Mouse (Mus musculus) gastrocnemius, postnatal 25 days (tissue): ENCODE data around the gene Hist3h2a. TPM values are rescaled to one million over a fixed set of nuclear protein-coding genes. Genes with fewer than 3 reads are reported as not detected.
A peak's percentile ranks its signal among the peaks of the same experiment; 100 is the strongest.

Source experiments
- DNase-seq: peaks from one replicate; pipeline ENCODE4 v3.0.0; 2022
- total RNA-seq, 2 experiments: library from RNA; stranded (reverse); gene quantifications; 1 replicate in 1 of 2; 2 replicates in 1 of 2; pipeline ENCODE4 v1.2.3; 2021

Hist3h2a gene
- total RNA-seq, 2 experiments from 2014 or later = 10.1 to 11.1 TPM

DNA sequence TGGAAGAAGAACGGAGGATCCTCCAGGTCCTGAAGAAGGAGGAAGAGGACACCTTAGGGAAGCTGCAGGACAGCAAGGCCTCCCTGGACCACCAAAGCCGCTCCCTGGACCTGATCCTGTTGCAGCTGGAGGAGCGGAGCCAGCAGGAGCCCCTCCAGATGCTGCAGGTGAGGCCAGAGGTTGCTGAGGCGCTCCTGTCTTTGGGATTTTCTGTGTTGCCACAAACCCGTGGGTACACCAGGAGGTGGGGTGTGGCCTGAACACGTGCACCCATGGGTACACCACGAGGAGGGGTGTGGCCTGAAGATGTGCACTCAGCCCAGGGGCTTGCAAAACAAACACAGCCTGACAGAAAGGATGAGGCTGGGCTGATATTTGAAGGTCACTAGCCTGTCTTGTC, 14.1 kb downstream of the Hist3h2a start:
- DNase-seq = no peak

DNA sequence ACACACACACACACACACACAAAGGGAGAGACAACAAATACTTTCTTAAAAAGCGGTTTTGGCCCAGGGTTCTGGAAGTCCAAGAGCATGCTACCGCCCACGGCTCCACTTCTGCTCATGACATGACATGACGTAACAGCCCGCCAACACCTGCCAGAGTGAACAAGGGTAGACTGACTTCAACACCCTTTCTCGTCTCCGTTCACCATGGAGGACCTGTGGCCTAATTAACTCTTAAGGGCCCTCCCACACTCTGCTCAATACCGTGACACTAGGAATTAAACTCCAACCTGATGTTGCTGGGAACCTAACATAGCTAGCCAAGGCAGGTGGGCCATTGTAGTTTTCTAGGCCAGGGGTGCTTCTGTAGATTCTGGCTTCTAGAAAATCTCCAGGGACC, 14.5 kb downstream of the Hist3h2a start:
- no peak for DNase-seq

DNA sequence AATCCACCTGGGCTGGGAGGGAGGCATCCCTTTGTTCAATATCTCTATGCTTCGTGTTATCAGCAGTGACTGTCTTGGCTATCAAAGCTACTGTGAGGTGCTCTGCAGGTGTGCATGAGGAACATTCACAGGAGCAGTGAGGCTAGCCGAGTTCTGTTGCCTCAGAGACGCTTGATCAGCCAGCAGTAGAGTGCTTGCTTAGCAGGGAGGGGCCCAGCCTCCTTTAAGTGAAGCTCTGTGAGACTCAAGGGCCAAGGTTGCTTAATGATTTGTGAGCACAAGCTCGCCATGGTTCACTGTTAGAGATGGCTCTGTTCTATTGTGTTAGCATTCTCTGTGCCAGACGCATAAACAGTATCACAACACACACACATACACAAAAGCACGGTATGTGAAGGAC, 15.2 kb downstream of the Hist3h2a start:
- DNase-seq = no peak

DNA sequence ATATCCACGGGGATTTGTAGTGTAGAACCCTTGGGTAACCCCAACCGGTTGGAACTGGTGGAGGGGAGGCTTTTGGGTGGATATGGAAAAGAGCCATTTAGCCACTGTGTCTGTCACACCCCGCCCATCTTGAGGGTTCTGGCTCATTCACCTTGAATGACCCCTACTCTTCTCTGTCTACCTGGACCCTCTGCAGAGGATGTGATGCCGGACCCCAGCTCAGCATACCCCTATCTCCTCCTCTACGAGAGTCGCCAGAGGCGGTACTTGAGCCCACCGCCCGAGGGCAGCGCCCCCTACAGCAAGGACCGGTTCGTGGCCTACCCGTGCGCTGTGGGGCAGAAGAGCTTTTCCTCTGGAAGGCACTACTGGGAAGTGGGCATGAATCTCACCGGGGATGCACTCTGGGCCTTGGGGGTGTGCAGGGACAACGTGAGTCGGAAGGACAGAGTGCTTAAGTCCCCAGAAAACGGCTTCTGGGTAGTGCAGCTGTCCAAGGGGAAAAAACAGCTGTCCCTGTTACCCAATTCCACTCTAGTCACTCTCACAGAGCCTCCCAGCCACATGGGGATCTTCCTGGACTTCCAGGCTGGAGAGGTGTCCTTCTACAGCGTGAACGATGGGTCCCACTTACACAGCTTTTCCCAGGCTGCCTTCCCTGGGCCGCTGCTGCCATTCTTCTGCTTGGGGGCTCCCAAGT, 16.5 kb downstream of the Hist3h2a start:
- no peak for DNase-seq

DNA sequence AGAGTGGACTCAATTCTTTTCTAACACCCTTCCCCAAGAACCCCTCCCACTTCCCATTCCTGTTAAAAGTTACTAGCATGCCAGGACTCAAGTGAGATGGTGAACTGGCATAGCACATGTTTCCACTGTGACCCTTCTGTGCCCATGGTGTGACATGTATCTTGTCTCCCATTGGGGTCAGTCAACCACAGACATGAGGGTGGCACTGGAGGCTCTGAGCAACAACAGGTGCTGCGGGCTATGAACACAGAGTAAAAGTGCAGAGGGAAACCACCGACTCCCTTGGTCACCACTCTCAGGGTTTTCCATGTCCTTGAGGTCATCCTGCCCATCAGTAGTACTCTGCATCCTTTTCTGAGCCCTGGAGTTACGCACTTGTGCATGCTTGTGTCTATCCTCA, 17.3 kb downstream of the Hist3h2a start:
- DNase-seq = no peak

DNA sequence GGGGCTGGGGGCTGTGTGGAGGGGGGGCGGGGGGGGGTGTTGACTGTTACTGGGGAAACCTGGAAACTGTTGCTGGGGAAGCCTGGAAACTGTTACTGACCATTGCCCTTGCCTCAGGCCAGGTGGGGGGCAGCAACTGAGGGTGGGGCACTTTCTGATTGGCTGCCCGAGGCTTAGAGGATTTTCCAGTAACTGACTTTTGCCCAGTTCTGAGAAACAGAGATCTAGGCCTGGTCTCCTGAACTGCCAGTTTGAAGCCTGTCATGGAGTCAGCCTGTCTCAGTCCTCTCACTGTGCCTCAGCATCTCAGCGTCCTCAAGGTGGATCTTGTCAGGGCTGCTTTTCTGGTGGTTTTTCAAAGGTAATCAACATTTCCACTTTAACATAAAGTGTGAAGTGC, 19.9 kb downstream of the Hist3h2a start:
- no peak for DNase-seq

DNA sequence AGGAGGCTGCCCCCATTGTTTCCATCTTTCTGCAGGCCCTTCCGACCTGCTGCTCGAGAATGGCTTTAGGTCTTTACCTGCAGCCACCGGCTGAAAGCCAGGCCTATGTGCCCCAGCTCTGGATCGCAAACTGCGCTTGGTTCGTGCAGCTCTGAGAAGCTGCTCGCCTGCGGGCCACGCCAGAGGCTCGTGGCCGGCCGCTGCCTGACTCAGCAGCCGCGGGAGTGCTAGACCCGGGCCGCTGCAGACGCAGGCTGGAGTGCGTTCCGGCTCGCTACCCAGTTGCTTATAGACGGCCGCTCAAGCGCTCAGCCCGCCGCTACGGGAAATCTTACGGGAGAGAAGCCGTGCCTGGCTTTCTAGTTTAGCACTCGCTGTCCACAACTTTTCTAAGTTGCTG, 22.7 kb downstream of the Hist3h2a start:
- no peak for DNase-seq

DNA sequence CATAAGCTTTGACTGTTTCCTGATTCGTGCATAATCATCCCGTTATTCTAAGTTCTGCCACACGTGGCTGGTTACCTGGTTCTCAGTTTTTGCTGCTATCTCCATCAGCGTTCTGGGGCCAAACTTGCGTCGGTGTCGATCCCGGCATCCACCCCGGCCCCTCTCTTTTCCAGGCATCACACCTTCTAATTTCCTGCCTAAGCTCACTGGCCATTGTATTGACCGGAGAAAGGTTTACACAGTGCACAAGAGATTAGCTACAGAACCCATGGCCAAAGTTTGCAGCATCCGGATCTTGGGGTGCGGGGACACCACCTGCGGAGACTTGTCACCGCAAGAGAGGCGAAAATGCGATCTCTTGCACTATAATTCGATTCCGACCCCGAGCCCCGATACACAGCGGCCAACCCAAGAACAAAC, 23.1 kb downstream of the Hist3h2a start:
- no peak for DNase-seq

DNA sequence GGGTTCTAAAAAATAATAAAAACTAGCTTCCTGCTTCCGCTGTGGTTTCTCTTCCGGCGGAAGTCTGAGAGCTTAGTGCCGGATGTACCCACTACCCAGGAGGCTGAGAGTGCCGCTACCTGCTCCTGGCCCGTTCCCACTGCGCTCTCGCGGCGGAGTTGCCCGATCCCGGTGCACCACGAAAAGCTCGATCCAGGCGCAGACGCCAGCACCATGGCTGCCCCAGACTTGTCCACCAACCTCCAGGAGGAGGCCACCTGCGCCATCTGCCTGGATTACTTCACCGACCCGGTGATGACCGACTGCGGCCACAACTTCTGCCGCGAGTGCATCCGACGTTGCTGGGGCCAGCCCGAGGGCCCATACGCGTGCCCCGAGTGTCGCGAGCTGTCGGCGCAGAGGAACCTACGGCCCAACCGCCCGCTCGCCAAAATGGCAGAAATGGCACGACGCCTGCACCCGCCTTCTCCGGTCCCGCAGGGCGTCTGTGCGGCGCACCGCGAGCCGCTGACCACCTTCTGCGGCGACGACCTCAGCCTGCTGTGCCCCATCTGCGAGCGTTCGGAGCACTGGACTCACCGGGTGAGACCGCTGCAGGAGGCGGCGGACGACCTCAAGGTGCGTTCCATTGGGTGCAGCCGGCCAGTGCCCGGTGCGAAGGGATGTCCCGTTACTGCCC, 23.7 kb downstream of the Hist3h2a start, which contains the start of gene Trim11:
Trim11 (plus strand) TSS at position 67 of the 679 bp plus-strand sequence.
- DNase-seq = peak; percentile 56

DNA sequence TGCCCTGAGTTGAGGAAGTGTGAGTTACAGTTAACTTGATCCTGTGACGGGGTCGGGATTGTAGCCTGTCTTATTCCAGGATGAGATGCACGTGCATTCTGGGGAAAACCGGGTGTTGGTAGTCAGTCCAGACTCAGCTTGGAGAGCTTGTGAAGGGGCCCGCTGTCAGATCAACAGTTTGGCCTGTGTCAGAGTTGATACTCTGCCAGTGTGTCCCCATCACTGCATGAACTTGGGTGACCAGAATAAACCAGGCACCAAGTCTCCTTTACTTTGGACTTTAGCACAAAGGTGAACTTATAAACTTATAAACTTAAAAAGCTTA, 24.2 kb downstream of the Hist3h2a start:
- no peak for DNase-seq

DNA sequence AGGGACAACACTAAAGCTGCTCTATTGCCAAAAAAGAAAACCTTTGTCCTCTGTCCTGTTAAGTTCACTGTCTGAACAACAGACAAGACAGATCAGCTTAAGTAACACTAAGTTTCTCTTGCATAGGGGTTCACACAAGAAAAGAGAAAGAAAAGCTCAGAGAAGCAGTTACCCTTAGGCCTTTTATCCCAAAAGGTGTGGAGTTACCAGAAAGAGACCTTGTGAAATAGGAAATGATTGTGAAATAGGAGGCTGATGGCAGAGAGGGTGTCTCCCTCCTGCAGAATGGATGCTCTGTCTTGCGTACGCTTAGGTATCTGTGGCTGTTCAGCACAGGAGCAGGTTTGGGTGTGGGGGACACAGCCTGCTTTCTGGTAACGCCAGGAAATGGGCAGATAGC, 24.7 kb downstream of the Hist3h2a start:
- no peak for DNase-seq

DNA sequence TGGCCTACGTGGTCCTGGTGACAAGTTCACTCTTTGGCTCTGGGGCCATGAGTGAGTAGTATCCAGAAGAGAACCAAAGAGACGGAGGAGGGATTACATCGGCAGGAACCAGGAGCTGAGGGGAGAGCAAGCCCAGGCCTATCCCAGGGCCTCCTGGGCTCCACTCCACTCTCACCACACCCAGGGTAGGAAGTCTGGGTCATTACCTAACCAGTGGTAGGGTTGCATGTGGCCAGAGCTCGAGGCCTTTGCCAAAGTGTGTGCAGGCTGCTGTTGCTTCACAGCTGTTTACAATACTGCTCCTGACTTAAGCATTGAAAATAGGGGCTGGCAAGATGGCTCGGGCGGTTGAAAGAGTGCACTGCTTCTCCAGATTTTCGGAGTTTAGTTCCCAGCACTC, 25.2 kb downstream of the Hist3h2a start:
- peak; percentile 58 for DNase-seq

DNA sequence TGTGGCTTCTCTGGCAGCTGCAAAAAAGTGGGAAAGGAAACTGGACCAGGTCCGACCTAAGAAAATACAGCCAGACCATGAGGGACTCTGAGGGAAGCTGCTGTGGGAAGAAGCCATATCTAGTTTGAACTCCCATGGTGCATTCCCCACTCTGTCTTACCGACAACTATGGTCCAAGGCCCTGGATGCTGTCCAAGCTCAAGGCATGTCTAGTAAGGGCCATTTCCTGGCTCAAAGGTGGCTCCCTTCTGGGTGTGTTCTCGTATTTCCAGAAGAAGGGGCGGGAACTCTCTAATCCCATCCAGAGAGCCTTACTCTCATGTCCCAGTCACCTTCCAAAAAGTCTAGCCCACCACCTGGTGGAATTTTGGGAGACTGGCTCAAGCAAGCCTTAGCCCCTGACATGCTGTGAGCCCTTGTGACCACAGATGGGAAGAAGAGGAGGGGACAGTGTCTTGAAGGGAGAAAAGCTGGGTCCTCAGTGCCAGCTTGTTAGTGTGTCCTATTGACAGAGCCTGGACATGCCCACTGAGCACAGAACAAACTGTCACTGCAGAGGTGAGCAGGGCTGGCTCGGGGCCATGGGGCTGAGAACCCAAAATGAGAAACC, 26.0 kb downstream of the Hist3h2a start:
- DNase-seq = no peak

DNA sequence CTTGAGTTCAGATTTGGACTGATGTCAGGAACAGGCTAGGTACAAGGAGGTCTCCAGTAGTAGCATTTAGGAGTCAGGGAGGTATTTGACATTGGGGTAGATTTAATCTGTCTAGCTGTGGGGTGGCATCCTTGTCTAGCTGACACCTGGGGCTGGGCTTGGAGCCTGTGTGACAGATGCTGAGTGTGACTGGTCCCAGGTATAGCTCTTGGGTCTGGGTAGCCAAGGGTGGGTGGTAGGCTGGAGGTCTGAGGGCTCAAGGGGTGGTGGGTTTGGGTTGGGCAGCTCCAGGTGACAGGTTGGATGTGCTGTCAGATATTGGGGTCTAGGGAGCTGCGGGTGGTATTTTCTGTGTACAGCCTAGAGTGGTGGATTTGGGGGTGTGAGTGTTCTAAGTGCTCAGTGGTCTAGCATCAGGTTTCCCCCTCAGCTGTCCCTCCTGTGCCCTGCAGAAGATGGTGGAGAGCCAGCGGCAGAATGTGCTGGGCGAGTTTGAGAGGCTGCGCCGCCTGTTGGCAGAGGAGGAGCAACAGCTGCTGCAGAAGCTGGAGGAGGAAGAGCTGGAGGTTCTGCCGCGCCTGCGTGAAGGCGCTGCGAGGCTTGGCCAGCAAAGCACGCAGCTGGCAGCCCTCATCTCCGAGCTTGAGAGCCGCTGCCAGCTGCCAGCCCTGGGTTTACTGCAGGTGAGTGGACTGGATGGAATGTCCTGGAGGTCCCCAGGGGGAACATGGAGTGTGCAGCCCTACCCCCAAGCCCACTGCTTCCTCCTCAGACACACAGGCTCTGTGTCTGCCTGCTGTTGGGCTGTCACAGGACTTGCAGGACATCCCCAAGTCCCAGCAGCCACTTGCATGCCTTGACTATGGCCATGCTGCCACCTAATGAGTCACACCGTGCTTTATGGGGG, 27.3 kb downstream of the Hist3h2a start:
- peak; percentile 87 for DNase-seq

DNA sequence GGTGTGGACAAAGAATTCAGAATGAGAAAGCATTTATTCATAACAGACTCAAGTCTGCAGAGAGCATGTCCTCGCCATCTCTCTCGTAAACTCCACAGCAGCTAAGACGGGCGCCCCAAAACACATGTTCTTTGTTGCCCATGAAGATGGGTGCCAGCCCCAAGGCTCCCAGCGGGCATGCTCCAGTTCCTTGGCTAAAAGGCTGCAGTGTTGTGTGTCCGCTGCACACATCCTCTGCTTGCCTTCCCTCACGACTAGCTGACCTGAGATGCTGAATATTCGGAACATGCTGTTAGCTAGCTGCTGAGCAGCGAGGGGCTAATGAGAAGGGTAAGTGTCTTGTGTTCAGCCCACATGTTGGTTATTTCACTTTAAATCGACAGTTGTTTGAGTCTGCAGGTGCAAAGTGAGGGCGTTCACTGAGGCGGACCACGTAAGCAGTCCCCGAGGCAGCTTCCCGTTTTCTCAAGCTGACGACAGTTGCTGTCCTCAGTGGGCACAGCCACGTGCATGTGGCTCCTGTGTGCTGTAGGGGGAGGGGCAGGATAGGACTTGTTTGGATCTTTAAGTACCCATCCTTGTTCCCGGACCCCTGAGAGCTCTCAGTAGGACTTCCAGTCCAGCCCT, 28.1 kb downstream of the Hist3h2a start:
- no peak for DNase-seq

DNA sequence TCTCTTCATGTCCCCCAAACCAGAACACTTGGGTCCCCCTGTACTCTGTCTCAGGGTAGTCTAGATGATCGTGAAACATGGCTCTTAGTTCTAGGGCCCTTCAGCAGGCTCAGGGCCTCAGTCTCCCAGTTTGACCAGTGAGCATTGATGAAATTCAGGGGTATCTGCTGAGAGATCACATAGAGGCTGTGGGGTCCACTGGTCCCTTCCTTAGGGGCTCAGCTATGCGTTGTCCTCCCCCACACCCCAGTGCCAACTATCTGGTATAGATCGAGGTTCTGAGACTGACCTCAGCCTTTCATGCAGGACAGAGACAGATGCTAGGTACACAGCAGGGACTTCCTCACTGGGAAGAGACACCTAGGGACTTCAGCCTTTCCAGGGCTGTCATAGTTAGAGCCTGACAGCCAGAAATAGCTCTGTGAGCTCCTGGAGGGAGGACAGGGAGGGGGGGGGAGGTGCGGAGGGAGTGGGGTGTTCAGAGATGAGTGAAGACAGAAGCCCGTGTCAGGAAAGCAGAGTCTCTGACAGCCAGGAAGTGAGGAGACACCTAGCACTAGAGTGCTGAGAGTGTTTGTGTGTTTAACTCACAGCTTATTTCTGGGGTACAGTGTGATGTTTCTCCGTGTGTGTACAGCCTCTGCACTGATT, 29.3 kb downstream of the Hist3h2a start:
- DNase-seq = no peak

DNA sequence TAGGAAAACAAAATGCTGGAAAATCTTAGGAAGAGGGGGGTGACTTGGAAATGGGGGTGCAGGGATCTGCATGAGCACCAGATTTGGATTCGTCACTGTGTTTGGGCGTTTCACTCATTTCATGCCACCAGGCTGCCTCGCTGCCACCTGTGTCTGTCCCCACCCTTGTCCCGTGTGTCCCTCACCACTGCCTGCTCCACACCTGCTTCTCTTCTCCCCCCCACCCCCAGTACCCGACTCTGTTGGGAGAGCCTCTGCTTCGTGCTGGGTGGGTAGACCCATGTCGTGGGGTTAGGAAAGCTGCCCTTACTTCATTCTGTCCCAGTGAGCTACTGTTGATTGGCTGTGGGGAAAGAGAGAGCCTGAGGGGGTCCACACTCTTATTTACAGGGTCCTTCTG, 30.2 kb downstream of the Hist3h2a start:
- no peak for DNase-seq

DNA sequence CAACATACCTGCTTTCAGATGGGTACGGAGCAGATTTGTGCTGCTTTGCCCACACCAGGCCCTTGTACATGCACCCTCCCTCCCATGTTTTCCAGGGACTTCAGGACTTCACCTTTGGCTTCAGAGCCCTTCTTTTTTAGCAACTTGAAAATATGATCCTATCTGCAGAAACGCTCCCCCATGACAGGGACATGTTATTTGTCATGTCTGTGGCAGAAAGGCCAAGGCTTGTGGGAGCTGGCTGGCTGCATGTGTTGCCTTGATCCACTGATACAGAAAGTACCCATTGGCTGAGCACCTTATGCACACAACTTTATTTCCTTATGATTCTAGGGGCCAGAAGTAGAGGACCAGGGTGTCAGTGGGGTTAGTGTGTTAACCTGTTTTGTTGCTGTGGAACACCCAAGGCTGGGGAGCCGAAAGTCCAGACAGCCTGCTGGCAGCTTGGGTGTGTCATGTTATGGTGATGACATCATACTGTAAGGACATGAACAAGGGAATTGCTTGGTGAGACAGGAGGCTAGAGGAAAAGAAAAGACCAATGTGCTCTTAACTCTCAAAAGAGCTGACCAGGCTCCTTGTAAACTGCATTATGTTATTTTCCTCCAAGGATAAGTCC, 30.9 kb downstream of the Hist3h2a start:
- DNase-seq = no peak

DNA sequence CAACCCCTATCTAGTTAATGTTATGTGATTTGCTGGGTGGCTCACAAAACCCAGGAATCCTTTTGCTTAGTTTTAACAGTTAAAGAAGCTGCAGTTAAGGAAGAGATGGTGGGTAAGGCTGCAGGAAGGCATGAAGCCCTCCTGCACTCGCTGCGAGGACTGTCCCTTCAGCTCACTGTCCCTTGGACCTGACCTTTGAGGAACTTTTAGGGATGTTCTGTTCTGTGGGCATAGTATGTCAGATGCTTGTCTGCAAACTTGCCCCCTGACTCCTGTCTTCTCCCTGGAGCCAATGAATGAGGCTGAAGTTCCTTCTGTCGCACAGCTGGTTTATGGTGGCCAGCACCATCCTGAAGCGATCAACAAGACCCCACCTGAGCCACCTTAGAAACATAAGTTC, 34.7 kb downstream of the Hist3h2a start:
- no peak for DNase-seq

DNA sequence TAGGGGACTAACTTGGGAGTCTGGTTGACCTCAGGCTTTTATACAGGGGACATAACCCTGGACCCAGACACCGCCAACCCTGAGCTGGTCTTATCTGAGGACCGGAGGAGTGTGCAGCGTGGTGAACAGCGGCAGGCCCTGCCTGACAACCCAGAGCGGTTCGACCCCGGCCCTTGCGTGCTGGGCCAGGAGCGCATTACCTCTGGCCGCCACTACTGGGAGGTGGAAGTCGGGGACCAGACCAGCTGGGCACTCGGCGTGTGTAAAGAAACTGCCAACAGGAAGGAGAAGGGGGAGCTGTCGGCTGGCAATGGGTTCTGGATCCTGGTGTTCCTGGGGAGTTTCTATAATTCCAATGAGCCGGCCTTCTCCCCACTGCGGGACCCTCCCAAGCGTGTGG, 35.7 kb downstream of the Hist3h2a start:
- DNase-seq = no peak

DNA sequence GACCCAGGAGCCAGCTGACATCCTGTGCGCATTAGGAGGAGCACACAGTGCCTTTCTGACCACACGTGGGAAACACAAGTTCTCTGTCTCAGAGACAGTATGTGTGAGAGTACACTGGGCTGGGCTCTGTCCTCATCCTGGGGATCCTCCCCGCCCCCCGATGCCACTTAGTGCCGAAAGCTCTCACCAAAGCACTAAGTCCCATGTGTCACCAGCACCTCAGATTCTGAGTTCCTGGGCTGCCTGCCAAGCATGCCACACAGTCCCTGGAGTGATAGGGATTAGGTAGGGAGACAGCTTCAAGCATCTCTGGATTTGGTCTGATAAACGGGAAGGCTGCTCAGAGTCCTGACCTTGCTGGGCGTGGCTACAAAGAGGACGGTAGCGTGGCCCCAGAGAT, 36.3 kb downstream of the Hist3h2a start:
- DNase-seq = no peak
